Mouse (Mus musculus) ovary, postnatal 36 days (tissue): Measurements from ENCODE around the gene Gripap1.

ENCODE experiments used
- DNase-seq: peaks from one replicate; pipeline ENCODE4 v3.0.0; 2022; ENCODE audit warnings: low spot score, mixed read lengths

The Gripap1 gene

GRCm38 (mm10) chrX:7867141-7867540, 77.6 kb downstream of the Gripap1 start:
- no peak for DNase-seq

- DNase-seq: no peak
Measured at GRCm38 (mm10) chrX:7868506-7868905, 78.9 kb downstream of the Gripap1 start.

GRCm38 (mm10) chrX:7869826-7870225, 80.3 kb downstream of the Gripap1 start:
- no peak for DNase-seq
